In genomic region chr17:28193559-28193958, GRCm38 (mm10) we compare ENCODE assay signal across 17 mouse cellular contexts. TPM values are rescaled to one million over a fixed set of nuclear protein-coding genes. Genes with fewer than 3 reads are reported as not detected.
"Had no signal": no experiment of that assay in that cellular context is flagged by ENCODE, and none has a peak within 500 bp of the region (broad histone marks: within the 10 kb centered on the region; RNA-seq: fewer than 3 reads in every experiment).

No protein-coding gene starts in this region.

- H3K9ac ChIP-seq: kidney, embryonic 15.5 days; limb, embryonic 15.5 days; liver, embryonic 12.5 days; lung, embryonic 15.5 days; neural tube, embryonic 15.5 days; stomach, embryonic 15.5 days had no signal

- H3K27ac ChIP-seq: kidney, embryonic 15.5 days; left cerebral cortex, adult 2 months; limb, embryonic 15.5 days; liver, embryonic 12.5 days; lung, embryonic 15.5 days; neural tube, embryonic 15.5 days; stomach, embryonic 15.5 days had no signal

- H3K9me3 ChIP-seq: kidney, embryonic 15.5 days; limb, embryonic 15.5 days; liver, embryonic 12.5 days; lung, embryonic 15.5 days; neural tube, embryonic 15.5 days; stomach, embryonic 15.5 days had no signal

- ATAC-seq: liver, embryonic 12.5 days had no signal

- H3K4me3 ChIP-seq: kidney, embryonic 15.5 days; left cerebral cortex, adult 2 months; limb, embryonic 15.5 days; liver, embryonic 12.5 days; lung, embryonic 15.5 days; myocyte; neural tube, embryonic 15.5 days; stomach, embryonic 15.5 days had no signal

- H3K4me2 ChIP-seq: kidney, embryonic 15.5 days; limb, embryonic 15.5 days; liver, embryonic 12.5 days; lung, embryonic 15.5 days; neural tube, embryonic 15.5 days; stomach, embryonic 15.5 days had no signal

- H3K4me1 ChIP-seq: limb, embryonic 15.5 days; liver, embryonic 12.5 days; neural tube, embryonic 15.5 days; stomach, embryonic 15.5 days had no signal

- H3K27me3 ChIP-seq: kidney, embryonic 15.5 days; limb, embryonic 15.5 days; liver, embryonic 12.5 days; lung, embryonic 15.5 days; neural tube, embryonic 15.5 days; stomach, embryonic 15.5 days had no signal

- DNase-seq: kidney, adult 2 months; kidney, postnatal 14 days; lung, postnatal 14 days; midbrain, embryonic 14.5 days; right cerebral cortex, postnatal 4 days; spleen, adult 18-20 months; thymus, adult 2 months; thymus, postnatal 25 days had no signal

RNA-seq across cellular contexts. Expression of gene Scube3, which starts 51.6 kb away (rescaled TPM):
- total RNA-seq: megakaryocyte-erythroid progenitor cell, adult 5-6 weeks had no signal
